Comparison of ENCODE assay signal across 15 mouse cellular contexts in genomic region chr5:107222670-107223005, GRCm38 (mm10).
DNase-seq lines count a peak whose midpoint lies in the region; ATAC-seq and TF ChIP-seq lines count a peak whose summit lies in the region.
"Had no signal": no experiment of that assay in that cellular context is flagged by ENCODE, and none has a peak within 500 bp of the region (broad histone marks: within the 10 kb centered on the region; RNA-seq: fewer than 3 reads in every experiment).

No protein-coding gene starts in this region.

- no peaks in the 10 kb centered on the region for H3K27me3 ChIP-seq in hindbrain, embryonic 12.5 days
- no peaks in the 10 kb centered on the region for H3K27me3 ChIP-seq in hindbrain, postnatal 0 days (ENCODE audit: insufficient read depth, low read length)
- H3K27me3 ChIP-seq in lung, embryonic 15.5 days, result no peaks in the 10 kb centered on the region
- H3K27me3 ChIP-seq in embryonic facial prominence, embryonic 15.5 days, result no peaks in the 10 kb centered on the region
- no peaks in the 10 kb centered on the region for H3K27me3 ChIP-seq in neural tube, embryonic 14.5 days (ENCODE audit: control insufficient read depth, insufficient read depth, low read length)

- H3K9me3 ChIP-seq in hindbrain, embryonic 12.5 days (replicated peaks), result no peaks in the 10 kb centered on the region
- no peaks in the 10 kb centered on the region for H3K9me3 ChIP-seq in hindbrain, postnatal 0 days (ENCODE audit: low read length)
- H3K9me3 ChIP-seq in lung, embryonic 15.5 days, result no peaks in the 10 kb centered on the region
- no peaks in the 10 kb centered on the region for H3K9me3 ChIP-seq in embryonic facial prominence, embryonic 15.5 days (replicated peaks)
- H3K9me3 ChIP-seq in neural tube, embryonic 14.5 days (ENCODE audit: control insufficient read depth, low read length), result no peaks in the 10 kb centered on the region
- H3K9me3 ChIP-seq: G1E had no signal

- H3K4me1 ChIP-seq in hindbrain, embryonic 12.5 days, result peaks cover 29% of the 10 kb centered on the region
- peaks cover 10% of the 10 kb centered on the region for H3K4me1 ChIP-seq in hindbrain, postnatal 0 days (ENCODE audit: insufficient read depth, low read length)
- H3K4me1 ChIP-seq in lung, embryonic 15.5 days, result peaks cover 58% of the 10 kb centered on the region
- H3K4me1 ChIP-seq in embryonic facial prominence, embryonic 15.5 days, result peaks cover 62% of the 10 kb centered on the region
- H3K4me1 ChIP-seq in neural tube, embryonic 14.5 days (ENCODE audit: control insufficient read depth, insufficient read depth, low read length), result peaks cover 18% of the 10 kb centered on the region

- H3K9ac ChIP-seq in hindbrain, embryonic 12.5 days, result no peak overlapping the region
- H3K9ac ChIP-seq in hindbrain, postnatal 0 days (replicated peaks; ENCODE audit: low read length), result no peak overlapping the region
- no peak overlapping the region for H3K9ac ChIP-seq in lung, embryonic 15.5 days
- H3K9ac ChIP-seq in embryonic facial prominence, embryonic 15.5 days, result no peak overlapping the region
- H3K9ac ChIP-seq in neural tube, embryonic 14.5 days (replicated peaks; ENCODE audit: low read depth, low read length), result no peak overlapping the region

- WGBS in hindbrain, embryonic 12.5 days, result 67% methylated on average over 1 of the region's 1 CpGs
- WGBS in hindbrain, postnatal 0 days, result 59% methylated on average over 1 of the region's 1 CpGs
- 68% methylated on average over 1 of the region's 1 CpGs for WGBS in lung, embryonic 15.5 days
- WGBS in embryonic facial prominence, embryonic 15.5 days, result 19% methylated on average over 1 of the region's 1 CpGs
- 27% methylated on average over 1 of the region's 1 CpGs for WGBS in neural tube, embryonic 14.5 days

- no peaks in the 10 kb centered on the region for H3K36me3 ChIP-seq in hindbrain, embryonic 12.5 days
- no peaks in the 10 kb centered on the region for H3K36me3 ChIP-seq in hindbrain, postnatal 0 days (ENCODE audit: insufficient read depth, low read length)
- no peaks in the 10 kb centered on the region for H3K36me3 ChIP-seq in lung, embryonic 15.5 days
- H3K36me3 ChIP-seq in embryonic facial prominence, embryonic 15.5 days, result no peaks in the 10 kb centered on the region
- H3K36me3 ChIP-seq in neural tube, embryonic 14.5 days (ENCODE audit: control insufficient read depth, insufficient read depth, low read length), result no peaks in the 10 kb centered on the region
- H3K36me3 ChIP-seq: G1E had no signal

- H3K4me3 ChIP-seq in hindbrain, embryonic 12.5 days, result no peak overlapping the region
- no peak overlapping the region for H3K4me3 ChIP-seq in hindbrain, postnatal 0 days (ENCODE audit: low read length)
- no peak overlapping the region for H3K4me3 ChIP-seq in lung, embryonic 15.5 days
- no peak overlapping the region for H3K4me3 ChIP-seq in embryonic facial prominence, embryonic 15.5 days (replicated peaks)
- no peak overlapping the region for H3K4me3 ChIP-seq in neural tube, embryonic 14.5 days (ENCODE audit: low read depth, low read length)
- H3K4me3 ChIP-seq: left cerebral cortex, adult 2 months had no signal

- peak overlapping the region; percentile 26; the same call in 1 of the 2 replicates for H3K4me2 ChIP-seq in hindbrain, embryonic 12.5 days (replicated peaks)
- H3K4me2 ChIP-seq in hindbrain, postnatal 0 days (ENCODE audit: low read depth, low read length), result no peak overlapping the region
- no peak overlapping the region for H3K4me2 ChIP-seq in lung, embryonic 15.5 days
- H3K4me2 ChIP-seq in embryonic facial prominence, embryonic 15.5 days (replicated peaks), result no peak overlapping the region
- H3K4me2 ChIP-seq in neural tube, embryonic 14.5 days (ENCODE audit: low read depth, low read length), result peak overlapping the region; percentile 24

- no peak for ATAC-seq in hindbrain, embryonic 12.5 days (ENCODE audit: low FRiP score)
- no peak for ATAC-seq in hindbrain, postnatal 0 days
- no peak for ATAC-seq in lung, embryonic 15.5 days (ENCODE audit: borderline replicate concordance, extremely low read depth, low FRiP score, low TSS enrichment)
- 0 out of 2 replicates have a peak, but pooled peaks have one; percentile 16 for ATAC-seq in embryonic facial prominence, embryonic 15.5 days (ENCODE audit: insufficient number of reproducible peaks, low FRiP score, low TSS enrichment, low read depth)
- peak; percentile 25; the same call in 1 of the 2 replicates for ATAC-seq in neural tube, embryonic 14.5 days (ENCODE audit: low read depth)

- DNase-seq in hindbrain, postnatal 0 days (ENCODE audit: low spot score), result no peak
- DNase-seq in lung, postnatal 36 days, result no peak
- DNase-seq in left cerebral cortex, adult 9 months (ENCODE audit: low spot score in 2 of 2), result no peak
- no peak for DNase-seq in urinary bladder, adult 2 months (ENCODE audit: low spot score)
- DNase-seq: B cell, adult 2 months; cerebellum, postnatal 14 days; heart, postnatal 36 days; thymus, adult 18-20 months had no signal

- TF ChIP-seq CTCF in hindbrain, postnatal 0 days (IDR thresholded peaks at IDR 0.05; ENCODE audit: low read depth), result no peak

- 0 out of 2 replicates have a peak overlapping the region, but pooled peaks have one; percentile 52 for H3K27ac ChIP-seq in hindbrain, embryonic 12.5 days
- H3K27ac ChIP-seq in hindbrain, postnatal 0 days, result no peak overlapping the region
- H3K27ac ChIP-seq in lung, embryonic 15.5 days, result peak overlapping the region; percentile 66
- peak overlapping the region; percentile 63 for H3K27ac ChIP-seq in embryonic facial prominence, embryonic 15.5 days (replicated peaks)
- H3K27ac ChIP-seq in neural tube, embryonic 14.5 days (ENCODE audit: low read depth, low read length), result peak overlapping the region; percentile 64
- H3K27ac ChIP-seq: left cerebral cortex, adult 2 months; macrophage had no signal

Comparison
In these comparisons a context has a peak if more than half of its experiments do, and no peak if none do; other contexts are left out.
1. H3K4me2 ChIP-seq: peak in hindbrain, embryonic 12.5 days (single experiment) and neural tube, embryonic 14.5 days (single experiment); none in hindbrain, postnatal 0 days (single experiment), lung, embryonic 15.5 days (single experiment) and embryonic facial prominence, embryonic 15.5 days (single experiment).
2. ATAC-seq: peak in embryonic facial prominence, embryonic 15.5 days (single experiment) and neural tube, embryonic 14.5 days (single experiment); none in hindbrain, embryonic 12.5 days (single experiment), hindbrain, postnatal 0 days (single experiment) and lung, embryonic 15.5 days (single experiment).